Mouse (Mus musculus) neural tube, embryonic 13.5 days (tissue): ENCODE measurements around the gene Robo1. TPM values are rescaled to one million over a fixed set of nuclear protein-coding genes. Genes with fewer than 3 reads are reported as not detected.

ENCODE experiments used
- ATAC-seq: fragments of 200-750 bp; cut with Nextera tagmentation; 2 replicates; pipeline ENCODE4 v1.8.0; 2017; ENCODE audit warnings: low read depth, mild to moderate bottlenecking, moderate TSS enrichment, moderate library complexity
- H3K27ac ChIP-seq: fragments of 300-500 bp; sonication (generic); replicated peaks from 2 replicates; pipeline ENCODE4 v1.5.1; 2015; ENCODE audit warnings: moderate library complexity, mild to moderate bottlenecking, inconsistent platforms
- H3K27me3 ChIP-seq: fragments of 300-500 bp; sonication (generic); 2 replicates; pipeline ENCODE4 v1.6.1; 2015; ENCODE audit warnings: mild to moderate bottlenecking, inconsistent platforms
- H3K36me3 ChIP-seq: fragments of 300-500 bp; sonication (generic); 2 replicates; pipeline ENCODE4 v1.6.1; 2015; ENCODE audit warnings: mild to moderate bottlenecking, inconsistent platforms
- H3K4me1 ChIP-seq: fragments of 300-500 bp; sonication (generic); replicated peaks from 2 replicates; pipeline ENCODE4 v1.6.1; 2015; ENCODE audit warnings: inconsistent platforms
- H3K4me2 ChIP-seq: fragments of 300-500 bp; sonication (generic); 2 replicates; pipeline ENCODE4 v1.6.1; 2015; ENCODE audit warnings: inconsistent platforms, mild to moderate bottlenecking, moderate library complexity
- H3K4me3 ChIP-seq: fragments of 300-500 bp; sonication (generic); 2 replicates; pipeline ENCODE4 v1.5.1; 2015; ENCODE audit warnings: mild to moderate bottlenecking, inconsistent platforms
- H3K9ac ChIP-seq: fragments of 300-500 bp; sonication (generic); 2 replicates; pipeline ENCODE4 v1.6.1; 2015; ENCODE audit warnings: moderate library complexity, mild to moderate bottlenecking, inconsistent platforms
- H3K9me3 ChIP-seq: fragments of 300-500 bp; sonication (generic); 2 replicates; pipeline ENCODE4 v1.6.1; 2016; ENCODE audit warnings: inconsistent platforms
- WGBS: fragments of 180-500 bp; shearing (Covaris S2); methylation state at CpG from one replicate; pipeline ENCODE4 v1.1.7; 2015; 5-methylcytosine and 5-hydroxymethylcytosine counted together
- polyA plus RNA-seq: library from polyadenylated mRNA; unstranded; fragments of >200 nt; fragmentation: Nextera tagmentation; extraction: Ambion mirVana; gene quantifications from 2 replicates; pipeline ENCODE4 v1.2.1, GENCODE M21; 2015

Robo1 gene
- polyA plus RNA-seq, 1 experiment from 2014 or later = 44.1 TPM

GRCm38 (mm10) chr16:72393512-72393911, 85.4 kb downstream of the Robo1 start:
- no peak overlapping the region for H3K4me3 ChIP-seq
- no peaks in the 10 kb centered on the region for H3K4me1 ChIP-seq
- no peaks in the 10 kb centered on the region for H3K36me3 ChIP-seq
- H3K9me3 ChIP-seq = no peaks in the 10 kb centered on the region
- H3K9ac ChIP-seq = no peak overlapping the region
- WGBS = 13% methylated on average over 3 of the region's 3 CpGs
- H3K27me3 ChIP-seq = no peaks in the 10 kb centered on the region
- H3K4me2 ChIP-seq = no peak overlapping the region
- no peak for ATAC-seq
- no peak overlapping the region for H3K27ac ChIP-seq

- WGBS = 34% methylated on average over 5 of the region's 5 CpGs
- no peak overlapping the region for H3K9ac ChIP-seq
- H3K4me3 ChIP-seq = no peak overlapping the region
- H3K4me2 ChIP-seq = no peak overlapping the region
- no peak overlapping the region for H3K27ac ChIP-seq
- no peak for ATAC-seq
- H3K27me3 ChIP-seq = no peaks in the 10 kb centered on the region
- H3K9me3 ChIP-seq = no peaks in the 10 kb centered on the region
- peaks cover 13% of the 10 kb centered on the region for H3K4me1 ChIP-seq
- H3K36me3 ChIP-seq = no peaks in the 10 kb centered on the region
Measured at GRCm38 (mm10) chr16:72398811-72399210, 90.7 kb downstream of the Robo1 start.

GRCm38 (mm10) chr16:72402381-72402780, 94.3 kb downstream of the Robo1 start:
- Histone ChIP-seq H3K9me3 (no peaks in the 10 kb centered on the region), H3K4me1 (peaks cover 13% of the 10 kb centered on the region), H3K36me3 (no peaks in the 10 kb centered on the region), H3K9ac (no peak overlapping the region), H3K4me3 (no peak overlapping the region), H3K27me3 (no peaks in the 10 kb centered on the region), H3K27ac (peak overlapping the region; percentile 13; the same call in 1 of the 2 replicates), H3K4me2 (peak overlapping the region; percentile 37)
- 18% methylated on average over 9 of the region's 9 CpGs for WGBS
- peak; percentile 75 for ATAC-seq

GRCm38 (mm10) chr16:72409820-72410219, 101.7 kb downstream of the Robo1 start:
- WGBS = 50% methylated on average over 1 of the region's 1 CpGs
- no peak overlapping the region for H3K9ac ChIP-seq
- H3K36me3 ChIP-seq = no peaks in the 10 kb centered on the region
- H3K9me3 ChIP-seq = no peaks in the 10 kb centered on the region
- H3K27me3 ChIP-seq = no peaks in the 10 kb centered on the region
- no peak for ATAC-seq
- H3K4me1 ChIP-seq = peaks cover 13% of the 10 kb centered on the region
- no peak overlapping the region for H3K4me2 ChIP-seq
- no peak overlapping the region for H3K27ac ChIP-seq
- no peak overlapping the region for H3K4me3 ChIP-seq

- no peak overlapping the region for H3K4me3 ChIP-seq
- peaks cover 13% of the 10 kb centered on the region for H3K4me1 ChIP-seq
- no peaks in the 10 kb centered on the region for H3K9me3 ChIP-seq
- no peak overlapping the region for H3K27ac ChIP-seq
- no peak for ATAC-seq
- no peak overlapping the region for H3K4me2 ChIP-seq
- WGBS = 28% methylated on average over 5 of the region's 5 CpGs
- H3K27me3 ChIP-seq = no peaks in the 10 kb centered on the region
- H3K36me3 ChIP-seq = no peaks in the 10 kb centered on the region
- no peak overlapping the region for H3K9ac ChIP-seq
Measured at GRCm38 (mm10) chr16:72411669-72412270, 103.7 kb downstream of the Robo1 start.

GRCm38 (mm10) chr16:72412879-72413278, 104.8 kb downstream of the Robo1 start:
- no peak overlapping the region for H3K27ac ChIP-seq
- peaks cover 13% of the 10 kb centered on the region for H3K4me1 ChIP-seq
- no peak overlapping the region for H3K4me2 ChIP-seq
- 40% methylated on average over 7 of the region's 7 CpGs for WGBS
- no peaks in the 10 kb centered on the region for H3K27me3 ChIP-seq
- no peaks in the 10 kb centered on the region for H3K9me3 ChIP-seq
- no peak overlapping the region for H3K4me3 ChIP-seq
- H3K36me3 ChIP-seq = no peaks in the 10 kb centered on the region
- no peak for ATAC-seq
- H3K9ac ChIP-seq = no peak overlapping the region

- no peak for ATAC-seq
- Histone ChIP-seq H3K36me3 (no peaks in the 10 kb centered on the region), H3K4me2 (no peak overlapping the region), H3K9ac (no peak overlapping the region), H3K4me1 (no peaks in the 10 kb centered on the region), H3K9me3 (no peaks in the 10 kb centered on the region), H3K27me3 (no peaks in the 10 kb centered on the region), H3K27ac (no peak overlapping the region), H3K4me3 (no peak overlapping the region)
- WGBS = 72% methylated on average over 5 of the region's 5 CpGs
Measured at GRCm38 (mm10) chr16:72419328-72420066, 111.4 kb downstream of the Robo1 start.

- 84% methylated on average over 4 of the region's 4 CpGs for WGBS
- no peaks in the 10 kb centered on the region for H3K4me1 ChIP-seq
- H3K27ac ChIP-seq = no peak overlapping the region
- H3K9me3 ChIP-seq = no peaks in the 10 kb centered on the region
- H3K9ac ChIP-seq = no peak overlapping the region
- no peak overlapping the region for H3K4me3 ChIP-seq
- no peaks in the 10 kb centered on the region for H3K36me3 ChIP-seq
- H3K27me3 ChIP-seq = no peaks in the 10 kb centered on the region
- no peak overlapping the region for H3K4me2 ChIP-seq
- ATAC-seq = no peak
Measured at GRCm38 (mm10) chr16:72422426-72422825, 114.3 kb downstream of the Robo1 start.

GRCm38 (mm10) chr16:72434396-72434795, 126.3 kb downstream of the Robo1 start:
- ATAC-seq = no peak
- Histone ChIP-seq H3K4me1 (0 out of 2 replicates have a peak, but pooled peaks cover 5% of the 10 kb centered on the region), H3K36me3 (no peaks in the 10 kb centered on the region)

GRCm38 (mm10) chr16:72444428-72445135, 136.5 kb downstream of the Robo1 start:
- Histone ChIP-seq H3K4me1 (no peaks in the 10 kb centered on the region), H3K4me2 (no peak overlapping the region), H3K27ac (no peak overlapping the region), H3K4me3 (no peak overlapping the region), H3K36me3 (no peaks in the 10 kb centered on the region), H3K9ac (no peak overlapping the region), H3K9me3 (no peaks in the 10 kb centered on the region), H3K27me3 (no peaks in the 10 kb centered on the region)
- no peak for ATAC-seq
- 63% methylated on average over 18 of the region's 18 CpGs for WGBS

More at GRCm38 (mm10) chr16:72434396-72434795, 126.3 kb downstream of the Robo1 start:
- Histone ChIP-seq H3K27me3 (no peaks in the 10 kb centered on the region), H3K9ac (no peak overlapping the region), H3K4me2 (no peak overlapping the region), H3K9me3 (no peaks in the 10 kb centered on the region), H3K27ac (no peak overlapping the region), H3K4me3 (no peak overlapping the region)

GRCm38 (mm10) chr16:72458155-72458554, 150.0 kb downstream of the Robo1 start:
- H3K36me3 ChIP-seq = no peaks in the 10 kb centered on the region
- no peak overlapping the region for H3K4me3 ChIP-seq
- no peaks in the 10 kb centered on the region for H3K27me3 ChIP-seq
- 0 out of 2 replicates have a peak, but pooled peaks cover 6% of the 10 kb centered on the region for H3K4me1 ChIP-seq
- no peak overlapping the region for H3K9ac ChIP-seq
- no peak overlapping the region for H3K4me2 ChIP-seq
- H3K9me3 ChIP-seq = no peaks in the 10 kb centered on the region
- ATAC-seq = no peak
- no peak overlapping the region for H3K27ac ChIP-seq
- 54% methylated on average over 10 of the region's 10 CpGs for WGBS

GRCm38 (mm10) chr16:72458576-72458975, 150.5 kb downstream of the Robo1 start:
- WGBS = 49% methylated on average over 10 of the region's 10 CpGs
- Histone ChIP-seq H3K27ac (no peak overlapping the region), H3K27me3 (no peaks in the 10 kb centered on the region), H3K36me3 (no peaks in the 10 kb centered on the region), H3K9ac (no peak overlapping the region), H3K4me3 (no peak overlapping the region), H3K4me1 (0 out of 2 replicates have a peak, but pooled peaks cover 6% of the 10 kb centered on the region), H3K9me3 (no peaks in the 10 kb centered on the region), H3K4me2 (no peak overlapping the region)
- no peak for ATAC-seq
